Mouse (Mus musculus): ENCODE data around the gene Vcam1.

Gene Vcam1

GRCm38 (mm10) chr3:116128311-116129204 lies 930 bp downstream of the Vcam1 start:
- in situ Hi-C loops (cut with MboI; ENCODE audit: low pct_unique_long_range_greater_than_20kb in 1 of 2, low sequenced_read_pairs in 2 of 2, unreplicated experiment in 1 of 2) = no loop called here

GRCm38 (mm10) chr3:116127836-116128235 lies 1.7 kb downstream of the Vcam1 start:
- in situ Hi-C loops (cut with MboI; ENCODE audit: low pct_unique_long_range_greater_than_20kb in 1 of 2, low sequenced_read_pairs in 2 of 2, unreplicated experiment in 1 of 2) = no loop called here

GRCm38 (mm10) chr3:116127281-116127680 lies 2.2 kb downstream of the Vcam1 start:
- in situ Hi-C loops (cut with MboI; ENCODE audit: low pct_unique_long_range_greater_than_20kb in 1 of 2, low sequenced_read_pairs in 2 of 2, unreplicated experiment in 1 of 2) = no loop called here

DNA sequence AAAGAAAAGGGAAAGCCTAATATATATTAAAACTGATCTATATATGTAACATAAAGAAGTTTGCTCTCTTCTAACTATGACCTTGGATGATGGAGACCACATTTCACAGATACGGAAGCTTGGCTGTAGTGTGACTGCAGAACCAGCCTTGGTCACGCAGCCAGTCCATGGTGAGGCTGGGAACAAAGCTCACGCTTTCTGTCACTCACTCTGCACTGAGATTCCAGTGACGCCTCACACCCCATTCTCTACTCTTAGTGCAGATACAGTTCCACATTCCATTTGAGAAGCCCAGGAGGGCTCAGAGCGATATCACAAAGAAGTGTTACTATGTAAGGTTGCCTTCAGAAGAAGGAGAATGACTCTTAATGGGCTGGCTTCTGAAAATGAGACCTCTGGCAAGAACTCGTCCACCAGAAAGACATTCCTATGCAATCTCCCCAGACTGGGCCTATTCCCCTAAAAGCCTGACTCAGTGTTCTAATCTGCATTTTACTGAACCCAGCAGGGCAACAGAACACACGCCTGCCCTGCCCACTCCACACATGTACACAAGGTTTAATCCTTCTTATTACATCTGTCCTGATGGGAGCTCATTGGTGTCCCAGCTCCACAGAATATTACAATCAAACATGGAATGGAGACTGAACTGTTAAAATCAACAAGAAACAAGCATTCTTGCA lies 2.8 kb downstream of the Vcam1 start:
- in situ Hi-C loops (cut with MboI; ENCODE audit: low pct_unique_long_range_greater_than_20kb in 1 of 2, low sequenced_read_pairs in 2 of 2, unreplicated experiment in 1 of 2) = no loop called here

GRCm38 (mm10) chr3:116126070-116126469 lies 3.4 kb downstream of the Vcam1 start:
- in situ Hi-C loops (cut with MboI; ENCODE audit: low pct_unique_long_range_greater_than_20kb in 1 of 2, low sequenced_read_pairs in 2 of 2, unreplicated experiment in 1 of 2) = no loop called here

DNA sequence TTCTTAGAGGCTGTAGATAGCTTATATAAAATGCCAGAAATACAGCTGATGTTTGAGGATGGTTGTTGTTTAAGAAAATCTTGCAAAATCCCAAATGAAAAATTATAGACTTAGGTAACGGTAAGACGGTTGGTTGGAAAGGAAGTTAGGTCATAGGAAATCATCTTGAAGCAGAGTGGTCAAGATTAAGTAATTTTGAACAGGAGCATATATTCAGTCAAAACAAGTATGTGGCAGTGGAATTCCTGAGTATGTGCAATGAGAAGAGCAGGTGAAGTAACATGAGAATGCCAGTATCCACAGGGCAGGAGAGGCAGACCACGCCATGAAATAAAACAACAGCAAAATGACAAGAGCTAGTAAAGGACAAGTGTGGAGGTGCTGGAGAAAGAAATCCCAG lies 5.7 kb downstream of the Vcam1 start:
- in situ Hi-C loops (cut with MboI; ENCODE audit: low pct_unique_long_range_greater_than_20kb in 1 of 2, low sequenced_read_pairs in 2 of 2, unreplicated experiment in 1 of 2) = no loop called here

- in situ Hi-C loops (cut with MboI; ENCODE audit: low pct_unique_long_range_greater_than_20kb in 1 of 2, low sequenced_read_pairs in 2 of 2, unreplicated experiment in 1 of 2) = no loop called here
Observed at GRCm38 (mm10) chr3:116122696-116123095, 6.8 kb downstream of the Vcam1 start.

GRCm38 (mm10) chr3:116121026-116121425 lies 8.5 kb downstream of the Vcam1 start:
- in situ Hi-C loops (cut with MboI; ENCODE audit: low pct_unique_long_range_greater_than_20kb in 1 of 2, low sequenced_read_pairs in 2 of 2, unreplicated experiment in 1 of 2) = no loop called here

- in situ Hi-C loops (cut with MboI; ENCODE audit: low pct_unique_long_range_greater_than_20kb in 1 of 2, low sequenced_read_pairs in 2 of 2, unreplicated experiment in 1 of 2) = no loop called here
Observed at GRCm38 (mm10) chr3:116120391-116120790, 9.1 kb downstream of the Vcam1 start.

DNA sequence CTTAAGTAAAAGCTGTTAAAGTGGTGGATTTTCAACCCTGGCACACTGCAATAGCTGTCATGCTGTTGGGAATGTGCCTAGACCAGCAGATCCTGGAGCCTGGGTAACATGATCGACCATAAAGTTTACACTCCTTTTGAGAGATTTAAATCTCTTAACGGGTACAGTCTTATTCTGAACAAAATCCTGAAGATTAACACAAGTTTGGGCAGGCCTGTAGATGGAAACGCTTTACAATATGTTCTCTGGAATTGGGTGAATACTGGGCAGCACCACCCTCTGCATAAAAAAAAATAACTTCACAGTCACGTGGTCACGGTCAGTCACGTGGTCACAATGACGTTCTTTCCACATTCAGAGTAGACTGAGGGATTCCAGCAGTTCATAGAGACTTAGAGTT lies 10.3 kb downstream of the Vcam1 start:
- in situ Hi-C loops (cut with MboI; ENCODE audit: low pct_unique_long_range_greater_than_20kb in 1 of 2, low sequenced_read_pairs in 2 of 2, unreplicated experiment in 1 of 2) = no loop called here

DNA sequence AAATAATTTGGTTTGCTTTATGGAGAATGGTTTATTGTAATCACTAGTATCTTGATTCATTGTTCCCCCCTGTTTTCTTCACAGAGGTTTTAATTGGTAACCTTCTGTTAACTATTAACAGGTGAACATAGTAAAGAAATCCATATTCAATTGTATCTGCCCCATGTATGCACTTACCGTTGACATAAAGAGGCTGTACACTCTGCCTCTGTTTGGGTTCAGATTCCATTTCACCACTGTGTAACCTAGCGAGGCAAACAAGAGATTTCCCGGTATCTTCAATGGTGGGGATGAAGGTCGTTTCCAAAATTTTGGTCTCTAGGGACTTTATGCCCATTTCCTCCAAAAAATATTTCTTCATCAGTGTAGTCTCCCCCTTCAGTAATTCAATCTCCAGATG lies 12.4 kb downstream of the Vcam1 start:
- in situ Hi-C loops (cut with MboI; ENCODE audit: low pct_unique_long_range_greater_than_20kb in 1 of 2, low sequenced_read_pairs in 2 of 2, unreplicated experiment in 1 of 2) = no loop called here

GRCm38 (mm10) chr3:116114249-116115188 lies 15.0 kb downstream of the Vcam1 start:
- in situ Hi-C loops (cut with MboI; ENCODE audit: low pct_unique_long_range_greater_than_20kb in 1 of 2, low sequenced_read_pairs in 2 of 2, unreplicated experiment in 1 of 2) = no loop called here

DNA sequence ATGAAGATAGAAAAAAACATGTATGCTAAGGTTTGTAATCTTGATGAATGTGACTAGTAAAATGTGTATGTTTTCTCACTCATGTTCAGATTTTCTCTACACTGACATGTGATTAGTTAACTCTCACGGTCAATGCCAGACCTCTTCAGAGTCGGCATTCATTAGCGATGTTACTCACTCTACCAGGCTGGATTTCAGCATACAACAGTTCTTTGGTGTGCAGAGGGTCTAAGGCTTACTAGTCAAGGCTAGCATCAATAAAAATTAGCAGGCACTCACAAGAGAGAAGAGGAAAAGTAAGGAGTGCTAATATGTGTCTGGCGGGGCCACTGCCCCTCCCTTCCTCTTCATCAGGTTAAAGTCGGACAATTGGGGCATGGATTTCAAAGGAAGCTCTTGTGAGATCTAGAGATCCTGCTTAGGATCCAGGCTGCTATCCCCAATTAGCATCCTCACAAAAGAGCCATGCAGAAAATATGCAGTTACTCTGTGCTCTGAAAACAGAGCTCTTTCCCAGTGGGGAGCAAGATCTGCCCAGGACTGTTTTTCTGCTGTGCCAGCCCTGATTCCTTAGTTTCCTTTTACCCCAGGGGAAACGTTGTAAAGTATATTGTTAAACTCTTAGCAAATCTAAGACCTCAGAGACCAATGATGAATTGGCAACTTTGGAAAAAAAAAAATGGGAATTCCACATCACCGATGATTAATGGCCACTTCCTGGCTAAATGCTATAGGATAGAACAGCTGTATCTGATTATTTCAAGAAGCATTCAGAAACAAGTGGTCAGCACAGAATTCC lies 15.8 kb downstream of the Vcam1 start:
- in situ Hi-C loops (cut with MboI; ENCODE audit: low pct_unique_long_range_greater_than_20kb in 1 of 2, low sequenced_read_pairs in 2 of 2, unreplicated experiment in 1 of 2) = no loop called here

- in situ Hi-C loops (cut with MboI; ENCODE audit: low pct_unique_long_range_greater_than_20kb in 1 of 2, low sequenced_read_pairs in 2 of 2, unreplicated experiment in 1 of 2) = no loop called here
Observed at GRCm38 (mm10) chr3:116112816-116113405, 16.6 kb downstream of the Vcam1 start.

- in situ Hi-C loops (cut with MboI; ENCODE audit: low pct_unique_long_range_greater_than_20kb in 1 of 2, low sequenced_read_pairs in 2 of 2, unreplicated experiment in 1 of 2) = no loop called here
Observed at GRCm38 (mm10) chr3:116105713-116106112, 23.8 kb downstream of the Vcam1 start.

GRCm38 (mm10) chr3:116104866-116105647 lies 24.4 kb downstream of the Vcam1 start:
- in situ Hi-C loops (cut with MboI; ENCODE audit: low pct_unique_long_range_greater_than_20kb in 1 of 2, low sequenced_read_pairs in 2 of 2, unreplicated experiment in 1 of 2) = no loop called here

DNA sequence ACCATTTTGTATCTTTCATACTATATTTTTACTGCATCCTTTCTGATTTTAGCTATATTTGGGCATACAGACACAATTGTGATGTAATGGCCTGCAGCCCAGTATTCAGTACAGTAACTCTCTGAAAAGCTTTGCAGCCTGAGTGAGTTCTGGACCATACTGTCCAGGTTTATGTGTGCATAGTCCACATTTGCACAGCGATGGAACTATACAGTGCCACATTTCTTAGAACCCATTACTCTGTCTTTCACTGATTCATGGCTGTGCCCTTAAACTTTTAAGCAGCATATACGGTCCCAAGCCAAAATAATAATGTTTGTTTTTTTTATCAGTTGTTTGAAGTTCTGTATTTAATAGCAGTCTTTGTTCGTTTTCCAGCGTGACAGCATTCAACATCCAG lies 25.2 kb downstream of the Vcam1 start:
- in situ Hi-C loops (cut with MboI; ENCODE audit: low pct_unique_long_range_greater_than_20kb in 1 of 2, low sequenced_read_pairs in 2 of 2, unreplicated experiment in 1 of 2) = no loop called here

All from mouse embryonic stem cell (cell line).